Mouse (Mus musculus): ENCODE data around the gene Thap12.

DNA sequence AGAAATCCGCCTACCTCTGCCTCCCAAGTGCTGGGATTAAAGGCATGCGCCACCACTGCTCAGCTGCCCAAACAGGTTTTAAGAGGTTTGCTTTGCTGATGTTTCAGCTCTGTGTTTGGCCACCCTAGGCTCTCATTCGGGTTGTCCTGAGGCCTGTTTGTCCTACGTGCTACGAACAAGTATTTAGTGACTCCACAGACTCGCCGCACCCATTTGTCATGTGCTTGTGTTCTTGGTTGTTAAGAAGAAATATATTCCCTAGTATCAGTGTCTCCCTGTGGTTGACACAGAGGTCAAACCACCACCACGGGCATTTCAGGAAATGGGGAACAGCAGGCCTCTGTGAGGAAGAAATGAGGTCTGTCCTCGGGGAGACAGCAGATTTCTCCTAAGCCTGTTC lies 31.5 kb upstream of the Thap12 start:
- no peak for TF ChIP-seq EP300 (IDR thresholded peaks at IDR 0.05; ENCODE audit: low read depth)
- TF ChIP-seq CTCF (IDR thresholded peaks at IDR 0.05; ENCODE audit: low read depth) = no peak
